Mouse (Mus musculus): ENCODE measurements around the gene Socs2.

DNA sequence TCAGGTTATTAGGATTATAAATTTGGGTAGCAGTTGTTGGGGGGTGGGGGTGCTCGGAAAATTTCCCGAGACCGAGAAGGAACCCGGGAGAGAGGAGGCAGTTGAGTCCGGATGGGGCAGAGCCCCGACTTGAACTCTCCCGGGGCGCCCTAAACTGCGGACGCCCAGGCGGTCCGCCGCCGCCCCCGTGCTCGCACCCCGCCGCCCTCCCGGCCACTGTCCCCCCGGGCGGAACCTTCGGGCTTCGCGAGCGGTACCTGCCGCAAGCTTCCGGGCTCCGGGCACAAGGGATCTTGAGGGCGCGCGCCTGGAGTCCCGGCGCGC is 657 bp downstream of the Socs2 start:
- TF ChIP-seq CTCF (IDR thresholded peaks at IDR 0.05; ENCODE audit: borderline replicate concordance, insufficient read depth, low read depth, low read length) = no peak
- no peak for TF ChIP-seq POLR2A (IDR thresholded peaks at IDR 0.05; ENCODE audit: borderline replicate concordance, insufficient read depth, low read length)
